Mouse (Mus musculus): Measurements from ENCODE around the gene Lrrc10b. TPM values are rescaled to one million over a fixed set of nuclear protein-coding genes. Genes with fewer than 3 reads are reported as not detected.

Gene Lrrc10b
- polyA plus RNA-seq (2012; rRNA removed) = 0.88 and 1.2 TPM in 2 replicates
- polyA plus RNA-seq (2014; fragmentation: Nextera tagmentation; extraction: Ambion mirVana) = 0.43 and 0.84 TPM in 2 replicates

DNA sequence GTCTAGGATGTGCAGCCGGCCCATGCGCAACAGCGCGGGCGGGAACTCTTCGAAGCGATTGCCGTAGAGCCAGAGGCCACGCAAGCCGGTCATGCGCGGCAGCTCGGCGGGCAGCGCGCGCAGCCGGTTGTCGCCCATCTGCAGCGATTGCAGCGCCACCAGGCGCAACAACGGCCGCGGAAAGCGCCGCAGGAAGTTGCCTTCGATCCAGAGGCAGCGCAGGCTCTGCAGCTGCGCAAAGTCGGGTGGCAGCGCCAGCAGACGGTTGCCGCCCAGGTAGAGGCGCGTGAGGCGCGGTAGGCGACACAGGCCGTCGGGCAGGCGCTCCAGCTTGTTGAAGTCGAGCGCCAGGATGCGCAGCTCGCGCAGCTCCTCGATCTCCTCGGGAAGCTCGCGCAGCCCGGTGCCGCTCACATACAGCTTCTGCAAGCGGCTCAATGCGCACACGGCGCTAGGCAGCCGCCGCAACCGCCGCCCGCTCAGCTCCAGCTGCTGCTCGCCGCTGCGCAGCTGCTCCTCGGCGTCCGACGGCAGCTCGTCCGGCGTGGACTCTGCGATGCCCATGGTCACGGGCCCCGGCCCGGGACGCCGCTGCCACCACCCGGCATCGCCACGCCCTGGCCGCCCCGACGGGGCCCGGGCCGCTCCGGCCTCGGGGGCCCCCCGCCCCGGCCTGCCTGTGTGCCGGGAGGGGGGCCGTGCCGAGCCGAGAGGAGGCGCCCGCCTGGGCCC lies at the start of gene Lrrc10b:
Gene Lrrc10b (minus strand): TSS at position 722 of the 732 bp plus-strand sequence.
- ATAC-seq (ENCODE audit: low FRiP score, low read depth) (peak; percentile 74), DNase-seq (ENCODE audit: low spot score) (peak; percentile 69)
- H3K36me3 ChIP-seq (ENCODE audit: control insufficient read depth, insufficient read depth, low read length) = no peaks in the 10 kb centered on the region
- peak within 1 kb of the TSS; percentile 45 for H3K9ac ChIP-seq (ENCODE audit: low read depth, low read length, severe bottlenecking)
- 0% methylated on average over 43 of the region's 96 CpGs for WGBS
- no peaks in the 10 kb centered on the region for H3K9me3 ChIP-seq (ENCODE audit: control insufficient read depth, low read length)
- H3K4me1 ChIP-seq (ENCODE audit: control insufficient read depth, insufficient read depth, low read length) = peaks cover 16% of the 10 kb centered on the region
- peak within 1 kb of the TSS; percentile 51 for H3K4me3 ChIP-seq (replicated peaks; ENCODE audit: low read length)
- TF ChIP-seq POLR2A (IDR thresholded peaks at IDR 0.05; ENCODE audit: borderline replicate concordance, extremely low read depth, insufficient read depth, insufficient read length) = 0 out of 2 replicates have a peak, but pooled peaks have one; percentile 22
- peaks cover 61% of the 10 kb centered on the region for H3K27me3 ChIP-seq (ENCODE audit: control insufficient read depth, insufficient read depth, low read length)
- H3K27ac ChIP-seq (replicated peaks; ENCODE audit: low read depth, low read length) = 0 out of 2 replicates have a peak within 1 kb of the TSS, but pooled peaks have one; percentile 13
- H3K4me2 ChIP-seq (replicated peaks; ENCODE audit: low read depth, low read length, severe bottlenecking) = peak within 1 kb of the TSS; percentile 92

DNA sequence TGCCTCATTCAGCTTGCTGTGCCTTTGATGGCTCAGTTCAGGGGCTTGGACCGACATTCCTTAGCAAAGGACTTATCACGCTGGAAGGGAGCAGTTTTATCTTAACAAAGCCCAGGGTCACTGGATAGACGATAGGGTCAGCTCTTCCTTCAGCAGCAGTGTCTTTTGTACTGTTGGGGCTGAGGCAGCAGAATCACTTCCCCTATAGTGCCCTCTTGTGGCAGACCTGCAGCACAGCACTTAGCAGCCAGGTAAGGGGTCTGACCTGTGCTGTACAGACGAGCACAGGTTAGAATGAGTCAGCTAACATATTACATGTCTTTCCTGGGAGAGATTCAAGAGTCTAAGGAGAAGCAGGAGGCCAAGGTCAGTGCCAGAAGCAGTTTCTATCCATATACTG lies 45.3 kb upstream of the Lrrc10b start:
- H3K4me2 ChIP-seq (replicated peaks; ENCODE audit: low read depth, low read length, severe bottlenecking) = no peak overlapping the region
- DNase-seq (ENCODE audit: low spot score) (peak; percentile 21), ATAC-seq (ENCODE audit: low FRiP score, low read depth) (no peak)
- no peaks in the 10 kb centered on the region for H3K4me1 ChIP-seq (ENCODE audit: control insufficient read depth, insufficient read depth, low read length)
- no peak overlapping the region for H3K4me3 ChIP-seq (replicated peaks; ENCODE audit: low read length)
- H3K36me3 ChIP-seq (ENCODE audit: control insufficient read depth, insufficient read depth, low read length) = peaks cover 47% of the 10 kb centered on the region
- no peak overlapping the region for H3K9ac ChIP-seq (ENCODE audit: low read depth, low read length, severe bottlenecking)
- no peaks in the 10 kb centered on the region for H3K9me3 ChIP-seq (ENCODE audit: control insufficient read depth, low read length)
- no peak overlapping the region for H3K27ac ChIP-seq (replicated peaks; ENCODE audit: low read depth, low read length)
- 14% methylated on average over 4 of the region's 4 CpGs for WGBS
- no peaks in the 10 kb centered on the region for H3K27me3 ChIP-seq (ENCODE audit: control insufficient read depth, insufficient read depth, low read length)
- TF ChIP-seq POLR2A (IDR thresholded peaks at IDR 0.05; ENCODE audit: borderline replicate concordance, extremely low read depth, insufficient read depth, insufficient read length) = no peak

DNA sequence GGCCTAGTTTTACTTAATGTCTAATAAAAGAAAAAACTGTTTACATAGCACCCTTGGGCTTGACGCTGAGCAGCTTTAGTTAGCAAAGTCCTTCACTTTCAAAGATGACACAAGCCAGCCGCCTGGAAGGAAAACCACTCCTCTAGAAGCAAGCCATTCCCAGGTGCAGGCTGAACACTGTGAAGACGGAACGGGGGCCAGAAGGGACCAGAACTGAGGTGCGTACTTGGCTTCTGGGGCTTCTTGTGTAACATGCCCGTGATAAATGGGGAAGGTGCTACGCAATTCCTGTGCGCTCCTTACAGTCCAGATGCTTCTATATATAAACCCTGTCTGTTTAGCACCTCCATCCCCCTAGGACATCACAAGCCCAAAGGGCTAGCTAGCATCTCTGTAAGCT lies 43.3 kb upstream of the Lrrc10b start:
- Histone ChIP-seq H3K9ac (ENCODE audit: low read depth, low read length, severe bottlenecking) (no peak overlapping the region), H3K4me2 (replicated peaks; ENCODE audit: low read depth, low read length, severe bottlenecking) (no peak overlapping the region), H3K9me3 (ENCODE audit: control insufficient read depth, low read length) (no peaks in the 10 kb centered on the region), H3K36me3 (ENCODE audit: control insufficient read depth, insufficient read depth, low read length) (peaks cover 40% of the 10 kb centered on the region), H3K27ac (replicated peaks; ENCODE audit: low read depth, low read length) (no peak overlapping the region), H3K27me3 (ENCODE audit: control insufficient read depth, insufficient read depth, low read length) (no peaks in the 10 kb centered on the region), H3K4me1 (ENCODE audit: control insufficient read depth, insufficient read depth, low read length) (no peaks in the 10 kb centered on the region), H3K4me3 (replicated peaks; ENCODE audit: low read length) (no peak overlapping the region)
- TF ChIP-seq POLR2A (IDR thresholded peaks at IDR 0.05; ENCODE audit: borderline replicate concordance, extremely low read depth, insufficient read depth, insufficient read length) = no peak
- WGBS = 92% methylated on average over 8 of the region's 8 CpGs
- no peak for DNase-seq (ENCODE audit: low spot score)
- no peak for ATAC-seq (ENCODE audit: low FRiP score, low read depth)

DNA sequence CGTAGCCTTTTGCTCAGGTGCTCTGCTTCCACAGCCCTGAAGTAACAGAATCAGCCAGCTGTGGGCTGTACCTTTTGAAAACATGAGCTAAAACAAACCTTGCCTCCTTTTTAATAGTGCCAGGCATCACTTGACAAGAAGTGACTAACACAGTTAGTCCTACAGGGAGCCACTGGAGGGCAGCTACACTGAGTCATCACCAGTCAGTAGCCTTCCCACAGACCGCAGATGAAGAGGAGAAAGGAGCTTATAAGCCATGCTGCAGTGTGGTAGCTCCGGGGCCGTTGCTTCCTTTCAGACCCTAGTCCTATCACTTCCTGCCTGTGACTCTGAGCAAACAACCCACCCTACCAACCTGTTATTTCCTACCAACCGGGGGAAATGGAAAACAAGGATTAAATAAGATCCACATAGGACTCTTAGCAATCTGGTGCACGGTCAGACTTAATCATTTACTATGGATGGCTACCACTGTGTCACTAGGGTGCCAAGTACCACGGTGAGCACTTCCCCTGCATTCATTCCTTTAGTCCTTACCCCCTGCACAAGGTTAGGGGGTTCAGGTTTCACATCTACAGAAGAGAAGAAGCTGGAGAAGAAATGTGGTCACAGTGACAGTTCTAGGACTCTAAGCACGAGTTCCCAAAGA lies 40.4 kb upstream of the Lrrc10b start:
- H3K36me3 ChIP-seq (ENCODE audit: control insufficient read depth, insufficient read depth, low read length) = peaks cover 25% of the 10 kb centered on the region
- H3K4me2 ChIP-seq (replicated peaks; ENCODE audit: low read depth, low read length, severe bottlenecking) = no peak overlapping the region
- H3K27ac ChIP-seq (replicated peaks; ENCODE audit: low read depth, low read length) = no peak overlapping the region
- 57% methylated on average over 8 of the region's 8 CpGs for WGBS
- no peaks in the 10 kb centered on the region for H3K27me3 ChIP-seq (ENCODE audit: control insufficient read depth, insufficient read depth, low read length)
- TF ChIP-seq POLR2A (IDR thresholded peaks at IDR 0.05; ENCODE audit: borderline replicate concordance, extremely low read depth, insufficient read depth, insufficient read length) = no peak
- H3K4me3 ChIP-seq (replicated peaks; ENCODE audit: low read length) = no peak overlapping the region
- H3K4me1 ChIP-seq (ENCODE audit: control insufficient read depth, insufficient read depth, low read length) = no peaks in the 10 kb centered on the region
- ATAC-seq (ENCODE audit: low FRiP score, low read depth) (no peak), DNase-seq (ENCODE audit: low spot score) (no peak)
- no peak overlapping the region for H3K9ac ChIP-seq (ENCODE audit: low read depth, low read length, severe bottlenecking)
- H3K9me3 ChIP-seq (ENCODE audit: control insufficient read depth, low read length) = no peaks in the 10 kb centered on the region

DNA sequence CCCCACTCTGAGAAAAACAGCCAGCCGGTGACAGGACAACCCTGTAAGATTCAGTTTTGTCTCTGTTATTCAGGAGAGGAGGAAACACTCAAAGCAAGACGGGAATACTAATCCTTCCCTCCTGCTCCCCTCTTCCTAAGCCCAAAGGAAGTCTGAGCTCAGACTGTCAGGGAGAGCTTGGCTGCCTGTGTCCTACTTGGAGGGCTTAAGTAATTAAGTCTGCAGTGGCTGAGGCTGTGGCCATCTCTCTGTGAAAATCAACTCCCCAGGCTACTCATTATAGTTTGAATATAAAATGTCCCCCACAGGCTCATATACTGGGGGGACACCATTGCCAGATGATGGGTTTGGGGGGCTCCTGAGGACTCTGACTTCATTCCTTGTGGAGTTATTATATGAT lies 39.7 kb upstream of the Lrrc10b start:
- H3K4me2 ChIP-seq (replicated peaks; ENCODE audit: low read depth, low read length, severe bottlenecking) = no peak overlapping the region
- H3K4me3 ChIP-seq (replicated peaks; ENCODE audit: low read length) = no peak overlapping the region
- DNase-seq (ENCODE audit: low spot score) (no peak), ATAC-seq (ENCODE audit: low FRiP score, low read depth) (no peak)
- H3K4me1 ChIP-seq (ENCODE audit: control insufficient read depth, insufficient read depth, low read length) = no peaks in the 10 kb centered on the region
- no peaks in the 10 kb centered on the region for H3K9me3 ChIP-seq (ENCODE audit: control insufficient read depth, low read length)
- TF ChIP-seq POLR2A (IDR thresholded peaks at IDR 0.05; ENCODE audit: borderline replicate concordance, extremely low read depth, insufficient read depth, insufficient read length) = no peak
- H3K27me3 ChIP-seq (ENCODE audit: control insufficient read depth, insufficient read depth, low read length) = no peaks in the 10 kb centered on the region
- H3K36me3 ChIP-seq (ENCODE audit: control insufficient read depth, insufficient read depth, low read length) = peaks cover 24% of the 10 kb centered on the region
- H3K9ac ChIP-seq (ENCODE audit: low read depth, low read length, severe bottlenecking) = no peak overlapping the region
- H3K27ac ChIP-seq (replicated peaks; ENCODE audit: low read depth, low read length) = no peak overlapping the region
- WGBS = 59% methylated on average over 2 of the region's 2 CpGs
